Mouse (Mus musculus) MEL (cell line): ENCODE results near the gene Tlx2.

Source experiments
- CTCF ChIP-seq, 3 experiments: IDR thresholded peaks in 2 of 3; conservative IDR thresholded peaks in 1 of 3; 2 replicates each; pipeline ENCODE4 v1.5.1; 2011 to 2012; ENCODE audit warnings: low read length in 3 of 3, low read depth in 2 of 3, mild to moderate bottlenecking in 2 of 3, improper control_type of control experiment in 1 of 3, inconsistent platforms in 1 of 3, mixed read lengths in 1 of 3, moderate library complexity in 1 of 3; ENCODE audit not compliant: control insufficient read depth in 1 of 3, insufficient read depth in 1 of 3, poor library complexity in 1 of 3, severe bottlenecking in 1 of 3
- ELF1 ChIP-seq: IDR thresholded peaks from 2 replicates; pipeline ENCODE4 v1.6.1; 2014; ENCODE audit warnings: low read depth, mild to moderate bottlenecking, inconsistent platforms, low read length, improper control_type of control experiment, moderate library complexity
- EP300 ChIP-seq, 2 experiments: IDR thresholded peaks; 2 replicates each; pipeline ENCODE4 v1.6.1; 2011; ENCODE audit warnings: improper control_type of control experiment in 2 of 2, low read length in 2 of 2, low read depth in 1 of 2, mild to moderate bottlenecking in 1 of 2
- MAZ ChIP-seq: IDR thresholded peaks from 2 replicates; pipeline ENCODE4 v1.6.1; 2012; ENCODE audit warnings: low read depth, mild to moderate bottlenecking, inconsistent platforms, low read length, improper control_type of control experiment
- POLR2A ChIP-seq, 2 experiments: IDR thresholded peaks; 2 replicates each; pipeline ENCODE4 v1.6.1; 2011 to 2012; ENCODE audit warnings: low read length in 2 of 2, mild to moderate bottlenecking in 2 of 2, control low read depth in 1 of 2, improper control_type of control experiment in 1 of 2, low read depth in 1 of 2, moderate library complexity in 1 of 2; ENCODE audit not compliant: control insufficient read depth in 1 of 2, insufficient read depth in 1 of 2, poor library complexity in 1 of 2
- POLR2AphosphoS5 ChIP-seq: IDR thresholded peaks from 2 replicates; pipeline ENCODE4 v1.6.1; 2012; ENCODE audit warnings: low read depth, borderline replicate concordance, mild to moderate bottlenecking, inconsistent platforms, low read length, moderate library complexity, mixed read lengths
- RCOR1 ChIP-seq: IDR thresholded peaks from 2 replicates; pipeline ENCODE4 v1.6.1; 2012; ENCODE audit warnings: low read depth, mild to moderate bottlenecking, inconsistent platforms, low read length, improper control_type of control experiment
- SMC3 ChIP-seq: IDR thresholded peaks from 2 replicates; pipeline ENCODE4 v1.6.1; 2011; ENCODE audit warnings: low read depth, low read length, improper control_type of control experiment
- TAL1 ChIP-seq: IDR thresholded peaks from 2 replicates; pipeline ENCODE4 v1.6.1; 2012; ENCODE audit warnings: mild to moderate bottlenecking, inconsistent platforms, low read length, moderate library complexity, mixed read lengths
- ZC3H11A ChIP-seq: IDR thresholded peaks from 2 replicates; pipeline ENCODE4 v1.6.1; 2012; ENCODE audit warnings: low read depth, mild to moderate bottlenecking, inconsistent platforms, low read length, improper control_type of control experiment

DNA sequence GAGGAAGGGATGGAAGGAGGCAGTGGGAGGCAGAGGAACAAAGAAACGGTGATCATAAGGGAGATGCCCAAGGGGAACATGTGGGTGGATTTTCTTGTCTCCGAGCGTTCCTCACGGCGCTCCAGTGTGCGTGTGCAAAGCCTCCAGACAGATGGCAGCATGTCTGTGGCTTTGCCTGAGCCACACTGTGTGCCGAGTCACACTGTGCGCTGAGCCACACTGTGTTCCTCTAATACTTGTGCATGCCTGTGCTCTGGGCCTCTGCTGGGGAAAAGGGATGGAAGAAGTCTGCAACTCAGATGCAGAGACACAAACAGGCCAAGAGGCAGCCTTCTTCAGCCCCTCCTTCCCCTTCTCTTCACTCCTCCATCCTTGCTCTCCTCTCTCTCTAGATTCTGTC lies 42.8 kb downstream of the Tlx2 start:
- TF ChIP-seq POLR2A (IDR thresholded peaks at IDR 0.05; ENCODE audit: control insufficient read depth in 1 of 2, insufficient read depth in 1 of 2, low read depth in 1 of 2, low read length in 2 of 2, poor library complexity in 1 of 2) (no peak), RCOR1 (no peak), POLR2AphosphoS5 (no peak), CTCF (IDR thresholded peaks at IDR 0.05 in 2 of 3, conservative IDR thresholded peaks at IDR 0.05 in 1 of 3; ENCODE audit: control insufficient read depth in 1 of 3, insufficient read depth in 1 of 3, low read depth in 2 of 3, low read length in 3 of 3, poor library complexity in 1 of 3, severe bottlenecking in 1 of 3) (no peak), EP300 (IDR thresholded peaks at IDR 0.05; ENCODE audit: low read depth in 1 of 2, low read length in 2 of 2) (no peak), SMC3 (no peak), ELF1 (no peak), TAL1 (no peak), ZC3H11A (no peak), MAZ (no peak)
